Mouse (Mus musculus) liver, embryonic 11.5 days (tissue): ENCODE measurements around the gene Rnf121. TPM values are rescaled to one million over a fixed set of nuclear protein-coding genes. Genes with fewer than 3 reads are reported as not detected.

Experiments used
- ATAC-seq: fragments of 200-750 bp; cut with Nextera tagmentation; replicated peaks from 2 replicates; pipeline ENCODE4 v1.8.0; 2017; ENCODE audit warnings: moderate number of reproducible peaks, mild to moderate bottlenecking, moderate TSS enrichment, moderate library complexity; ENCODE audit not compliant: low FRiP score
- DNase-seq: peaks from one replicate; pipeline ENCODE4 v3.0.0-alpha.2; 2017; ENCODE audit warnings: low spot score
- H3K27ac ChIP-seq: fragments of 300-500 bp; sonication (generic); 2 replicates; pipeline ENCODE4 v1.5.1; 2014; ENCODE audit warnings: mild to moderate bottlenecking, low read depth, low read length, control low read depth
- H3K27me3 ChIP-seq: fragments of 300-500 bp; sonication (generic); replicated peaks from 2 replicates; pipeline ENCODE4 v1.6.1; 2014; ENCODE audit warnings: low read length, mixed read lengths; ENCODE audit not compliant: control insufficient read depth, insufficient read depth
- H3K36me3 ChIP-seq: fragments of 300-500 bp; sonication (generic); 2 replicates; pipeline ENCODE4 v1.6.1; 2014; ENCODE audit warnings: mild to moderate bottlenecking, low read length, moderate library complexity, mixed read lengths; ENCODE audit not compliant: control insufficient read depth, insufficient read depth
- H3K4me1 ChIP-seq: fragments of 300-500 bp; sonication (generic); replicated peaks from 2 replicates; pipeline ENCODE4 v1.6.1; 2014; ENCODE audit warnings: low read length, mixed read lengths; ENCODE audit not compliant: control insufficient read depth, insufficient read depth
- H3K4me2 ChIP-seq: fragments of 300-500 bp; sonication (generic); 2 replicates; pipeline ENCODE4 v1.6.1; 2014; ENCODE audit warnings: mild to moderate bottlenecking, control low read depth, moderate library complexity
- H3K4me3 ChIP-seq: fragments of 300-500 bp; sonication (generic); 2 replicates; pipeline ENCODE4 v1.5.1; 2014; ENCODE audit warnings: low read depth, low read length, control low read depth
- H3K9ac ChIP-seq: fragments of 300-500 bp; sonication (generic); 2 replicates; pipeline ENCODE4 v1.6.1; 2014; ENCODE audit warnings: low read depth, low read length, control low read depth
- H3K9me3 ChIP-seq: fragments of 300-500 bp; sonication (generic); 2 replicates; pipeline ENCODE4 v1.6.1; 2016; ENCODE audit warnings: low read length, inconsistent platforms, mixed read lengths; ENCODE audit not compliant: control insufficient read depth
- WGBS: fragments of 180-500 bp; shearing (Covaris S2); extraction: QIAGEN DNeasy Blood & Tissue Kit; methylation state at CpG from one replicate; pipeline ENCODE4 v1.1.7; 2014; 5-methylcytosine and 5-hydroxymethylcytosine counted together
- polyA plus RNA-seq: library from polyadenylated mRNA; unstranded; fragments of >200 nt; fragmentation: Nextera tagmentation; extraction: Ambion mirVana; gene quantifications from 2 replicates; pipeline ENCODE4 v1.2.1, GENCODE M21; 2014

The Rnf121 gene
- 16.4 and 16.7 TPM in 2 replicates for polyA plus RNA-seq

DNA sequence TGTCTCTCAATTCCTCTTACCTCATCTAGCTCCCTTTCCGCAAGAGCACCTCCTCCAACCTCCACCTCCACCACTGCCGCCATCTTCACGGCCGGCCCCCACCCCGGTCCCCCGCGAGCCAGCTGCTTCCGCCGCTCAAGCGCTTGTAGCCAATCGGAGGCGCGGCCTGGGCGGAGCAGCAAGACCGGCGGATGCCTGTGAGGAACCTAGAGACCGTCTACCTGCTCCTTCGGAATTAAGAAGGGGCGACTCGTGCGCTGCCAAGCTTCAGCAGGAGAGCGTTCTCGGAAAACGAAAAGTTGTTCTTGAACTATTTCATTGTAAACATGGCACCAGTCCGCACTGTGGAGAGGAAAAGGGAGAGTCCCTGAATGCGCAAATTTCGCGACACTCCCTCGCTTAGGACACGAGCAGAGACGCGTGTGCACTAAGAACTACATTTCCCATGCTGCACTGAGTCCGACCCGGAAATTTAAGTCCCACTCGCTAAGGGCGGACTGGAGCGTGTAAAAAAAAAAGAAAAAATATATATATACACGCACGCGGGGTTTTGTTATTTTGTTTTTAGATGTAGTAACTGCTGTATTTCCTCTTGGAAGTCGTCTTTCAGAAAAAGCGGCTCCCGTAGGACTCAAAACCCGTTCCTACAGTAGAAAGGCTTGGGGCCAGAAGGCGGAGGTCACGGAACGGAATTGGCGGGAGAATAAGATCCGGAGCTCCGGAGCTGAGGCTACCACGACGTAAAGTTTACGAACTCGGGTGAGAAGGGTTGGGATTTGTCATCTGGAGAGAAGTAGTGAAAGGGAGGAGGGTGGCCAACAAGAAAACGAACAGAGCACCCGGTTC lies at the start of gene Rnf121, which contains the start of the genes Xndc1 and Xntrpc:
Gene Rnf121, minus strand, starts transcription at position 424 of the 846 bp plus-strand sequence.
Gene Xndc1, plus strand, starts transcription at position 466 of the 846 bp plus-strand sequence.
Gene Xntrpc, plus strand, starts transcription at position 668 of the 846 bp plus-strand sequence.
- under 1% methylated on average over 56 of the region's 56 CpGs for WGBS
- Histone ChIP-seq H3K9ac (peak within 1 kb of the TSS; percentile 70), H3K9me3 (no peaks in the 10 kb centered on the region), H3K36me3 (no peaks in the 10 kb centered on the region; the same call in 1 of the 2 replicates), H3K27me3 (no peaks in the 10 kb centered on the region), H3K4me2 (peak within 1 kb of the TSS; percentile 78), H3K4me3 (peak within 1 kb of the TSS; percentile 70), H3K27ac (peak within 1 kb of the TSS; percentile 17), H3K4me1 (peaks cover 15% of the 10 kb centered on the region)
- ATAC-seq (peak; percentile 98), DNase-seq (peak; percentile 93)

DNA sequence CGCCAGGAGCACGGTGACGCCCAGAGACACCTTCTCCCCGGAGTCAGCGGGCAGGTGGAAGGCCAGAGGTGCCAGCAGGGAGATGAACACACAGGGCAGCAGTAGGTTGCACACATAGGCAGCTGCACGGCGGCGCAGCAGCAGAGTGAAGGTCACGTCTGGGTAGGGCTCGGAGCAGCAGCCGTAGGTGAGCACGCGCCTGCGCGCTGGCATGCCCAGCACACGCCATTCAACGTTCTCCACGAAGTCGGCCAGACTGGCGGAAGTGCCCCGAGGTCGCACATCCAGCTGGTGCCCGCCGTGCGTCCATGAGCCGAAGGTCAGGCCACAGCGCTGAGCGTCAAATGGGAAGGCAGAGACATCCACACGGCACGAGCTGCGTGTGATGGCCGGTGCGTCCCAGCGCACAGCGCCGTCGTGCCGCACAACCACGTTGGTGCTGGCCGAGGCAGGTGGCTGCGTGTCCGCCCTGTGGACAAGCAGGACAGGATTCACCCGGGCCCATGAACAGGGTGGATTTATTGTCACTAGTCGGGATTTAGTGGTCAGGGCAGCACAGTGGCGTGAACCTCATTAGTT lies 48.0 kb upstream of the Rnf121 start:
- Histone ChIP-seq H3K27ac (no peak overlapping the region), H3K9me3 (no peaks in the 10 kb centered on the region), H3K4me2 (no peak overlapping the region), H3K9ac (no peak overlapping the region), H3K27me3 (0 out of 2 replicates have a peak, but pooled peaks cover 7% of the 10 kb centered on the region), H3K36me3 (no peaks in the 10 kb centered on the region; the same call in 1 of the 2 replicates), H3K4me3 (no peak overlapping the region), H3K4me1 (no peaks in the 10 kb centered on the region; the same call in 1 of the 2 replicates)
- no peak for DNase-seq
- WGBS: 67% methylated on average over 45 of the region's 45 CpGs
- no peak for ATAC-seq

DNA sequence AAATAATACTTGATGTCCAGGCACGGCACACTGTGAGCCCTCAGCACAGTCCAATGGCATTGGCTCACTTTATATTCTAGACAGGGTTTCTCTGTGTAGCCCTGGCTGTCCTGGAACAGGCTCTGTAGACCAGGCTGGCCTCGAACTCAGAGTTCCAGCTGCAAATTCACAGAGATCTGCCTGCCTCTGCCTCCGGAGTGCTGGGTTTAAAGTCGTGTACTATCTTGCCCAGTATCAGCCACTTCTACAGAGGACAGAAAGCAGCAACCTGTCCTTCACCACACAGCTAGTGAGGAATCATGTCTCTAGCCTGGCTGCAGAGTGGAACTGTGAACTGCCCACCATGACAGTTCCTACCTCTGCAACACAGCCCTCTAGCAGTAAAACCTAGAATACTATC lies 44.5 kb upstream of the Rnf121 start:
- Histone ChIP-seq H3K36me3 (no peaks in the 10 kb centered on the region), H3K4me3 (no peak overlapping the region), H3K4me2 (no peak overlapping the region), H3K9me3 (no peaks in the 10 kb centered on the region), H3K4me1 (peaks cover 4% of the 10 kb centered on the region), H3K27me3 (0 out of 2 replicates have a peak, but pooled peaks cover 7% of the 10 kb centered on the region), H3K9ac (no peak overlapping the region), H3K27ac (no peak overlapping the region)
- no peak for ATAC-seq
- WGBS: 73% methylated on average over 4 of the region's 4 CpGs
- no peak for DNase-seq

- 75% methylated on average over 7 of the region's 7 CpGs for WGBS
- Histone ChIP-seq H3K27me3 (0 out of 2 replicates have a peak, but pooled peaks cover 7% of the 10 kb centered on the region), H3K27ac (no peak within 1 kb of the TSS), H3K4me2 (no peak within 1 kb of the TSS), H3K4me1 (peaks cover 4% of the 10 kb centered on the region), H3K9ac (no peak within 1 kb of the TSS), H3K4me3 (no peak within 1 kb of the TSS), H3K36me3 (no peaks in the 10 kb centered on the region), H3K9me3 (no peaks in the 10 kb centered on the region)
- DNase-seq (no peak), ATAC-seq (no peak)
These were observed 43.9 kb upstream of the Rnf121 start, which contains the start of gene Art5 for GRCm38 (mm10) chr7:102109171-102109570. Art5 (minus strand) TSS chr7:102109489.

GRCm38 (mm10) chr7:102108206-102108605 lies 42.9 kb upstream of the Rnf121 start:
- WGBS: 71% methylated on average over 1 of the region's 1 CpGs
- H3K27me3 ChIP-seq: 0 out of 2 replicates have a peak, but pooled peaks cover 4% of the 10 kb centered on the region
- H3K9me3 ChIP-seq: no peaks in the 10 kb centered on the region
- H3K4me2 ChIP-seq: no peak overlapping the region
- no peak for DNase-seq
- H3K4me3 ChIP-seq: no peak overlapping the region
- peaks cover 4% of the 10 kb centered on the region for H3K4me1 ChIP-seq
- no peak for ATAC-seq
- H3K36me3 ChIP-seq: no peaks in the 10 kb centered on the region
- H3K9ac ChIP-seq: no peak overlapping the region
- no peak overlapping the region for H3K27ac ChIP-seq

- no peak for DNase-seq
- H3K36me3 ChIP-seq: no peaks in the 10 kb centered on the region
These were observed 41.5 kb upstream of the Rnf121 start for GRCm38 (mm10) chr7:102106700-102107141.

DNA sequence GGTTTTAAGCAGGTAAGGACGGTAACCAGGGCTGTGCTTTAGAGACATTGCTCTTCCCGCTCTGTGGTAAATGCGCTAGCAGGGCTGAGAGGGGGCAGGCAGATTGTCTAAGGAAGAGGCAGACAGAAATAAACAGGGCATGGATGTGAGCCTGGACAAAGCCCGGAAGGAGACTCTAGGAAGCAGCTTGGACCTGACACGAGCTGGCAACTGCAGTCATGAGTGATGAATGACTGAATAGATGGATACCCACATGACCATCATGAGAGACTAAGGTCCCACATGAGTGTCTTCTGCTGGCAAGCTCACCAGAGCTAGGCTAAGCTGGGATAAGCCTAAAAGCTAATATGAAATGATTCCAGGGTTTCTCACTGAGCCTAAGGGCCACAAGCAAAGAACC lies 38.9 kb upstream of the Rnf121 start:
- Histone ChIP-seq H3K4me1 (peaks cover 18% of the 10 kb centered on the region), H3K27me3 (peaks cover 3% of the 10 kb centered on the region; the same call in 1 of the 2 replicates), H3K27ac (no peak overlapping the region), H3K4me2 (no peak overlapping the region), H3K9ac (no peak overlapping the region), H3K9me3 (no peaks in the 10 kb centered on the region), H3K4me3 (no peak overlapping the region), H3K36me3 (no peaks in the 10 kb centered on the region)
- DNase-seq: no peak
- ATAC-seq: no peak
- WGBS: 63% methylated on average over 5 of the region's 5 CpGs

More at GRCm38 (mm10) chr7:102106700-102107141, 41.5 kb upstream of the Rnf121 start:
- WGBS: 14% methylated on average over 23 of the region's 23 CpGs
- Histone ChIP-seq H3K9ac (peak overlapping the region; percentile 44; the same call in 1 of the 2 replicates), H3K4me2 (peak overlapping the region; percentile 62), H3K27ac (no peak overlapping the region), H3K27me3 (no peaks in the 10 kb centered on the region), H3K4me1 (peaks cover 9% of the 10 kb centered on the region; the same call in 1 of the 2 replicates), H3K4me3 (peak overlapping the region; percentile 34), H3K9me3 (no peaks in the 10 kb centered on the region)
- no peak for ATAC-seq

- H3K4me1 ChIP-seq: peaks cover 18% of the 10 kb centered on the region
- H3K27me3 ChIP-seq: peaks cover 8% of the 10 kb centered on the region
- H3K4me2 ChIP-seq: no peak overlapping the region
- peak; percentile 79 for ATAC-seq
- 45% methylated on average over 2 of the region's 2 CpGs for WGBS
- no peak overlapping the region for H3K4me3 ChIP-seq
- DNase-seq: no peak
- no peaks in the 10 kb centered on the region for H3K36me3 ChIP-seq
- no peak overlapping the region for H3K9ac ChIP-seq
- no peak overlapping the region for H3K27ac ChIP-seq
- no peaks in the 10 kb centered on the region for H3K9me3 ChIP-seq
These were observed 38.3 kb upstream of the Rnf121 start for GRCm38 (mm10) chr7:102103555-102103954.
